Mouse (Mus musculus) heart, embryonic 11.5 days (tissue): ENCODE data around the gene Ints3. TPM values are rescaled to one million over a fixed set of nuclear protein-coding genes. Genes with fewer than 3 reads are reported as not detected.

Experiments
- ATAC-seq: fragments of 200-750 bp; cut with Nextera tagmentation; replicated peaks from 2 replicates; pipeline ENCODE4 v1.8.0; 2017; ENCODE audit warnings: moderate library complexity; ENCODE audit not compliant: insufficient number of reproducible peaks, low FRiP score, low TSS enrichment
- H3K27ac ChIP-seq: fragments of 300-500 bp; sonication (generic); 2 replicates; pipeline ENCODE4 v1.5.1; 2014; ENCODE audit warnings: mild to moderate bottlenecking, low read depth, low read length
- H3K27me3 ChIP-seq: fragments of 300-500 bp; sonication (generic); 2 replicates; pipeline ENCODE4 v1.6.1; 2014; ENCODE audit warnings: mild to moderate bottlenecking, low read length, mixed read lengths; ENCODE audit not compliant: control insufficient read depth, insufficient read depth
- H3K36me3 ChIP-seq: fragments of 300-500 bp; sonication (generic); 2 replicates; pipeline ENCODE4 v1.6.1; 2014; ENCODE audit warnings: mild to moderate bottlenecking, low read length, moderate library complexity, mixed read lengths; ENCODE audit not compliant: control insufficient read depth, insufficient read depth
- H3K4me1 ChIP-seq: fragments of 300-500 bp; sonication (generic); 2 replicates; pipeline ENCODE4 v1.6.1; 2014; ENCODE audit warnings: low read length; ENCODE audit not compliant: control insufficient read depth, insufficient read depth
- H3K4me2 ChIP-seq: fragments of 300-500 bp; sonication (generic); 2 replicates; pipeline ENCODE4 v1.6.1; 2014; ENCODE audit warnings: mild to moderate bottlenecking, moderate library complexity
- H3K4me3 ChIP-seq: fragments of 300-500 bp; sonication (generic); 2 replicates; pipeline ENCODE4 v1.5.1; 2014; ENCODE audit warnings: low read depth, low read length
- H3K9ac ChIP-seq: fragments of 300-500 bp; sonication (generic); 2 replicates; pipeline ENCODE4 v1.6.1; 2014; ENCODE audit warnings: mild to moderate bottlenecking, low read depth, low read length, moderate library complexity
- H3K9me3 ChIP-seq: fragments of 300-500 bp; sonication (generic); replicated peaks from 2 replicates; pipeline ENCODE4 v1.6.1; 2016; ENCODE audit warnings: low read length; ENCODE audit not compliant: control insufficient read depth
- WGBS: fragments of 180-500 bp; shearing (Covaris S2); extraction: QIAGEN DNeasy Blood & Tissue Kit; methylation state at CpG from one replicate; pipeline ENCODE4 v1.1.7; 2014; ENCODE audit not compliant: insufficient replicate concordance; 5-methylcytosine and 5-hydroxymethylcytosine counted together
- polyA plus RNA-seq: library from polyadenylated mRNA; unstranded; fragments of >200 nt; fragmentation: Nextera tagmentation; extraction: Ambion mirVana; gene quantifications from 2 replicates; pipeline ENCODE4 v1.2.1, GENCODE M21; 2014

Ints3 gene
- polyA plus RNA-seq, 1 experiment from 2014 or later, result 26.9 TPM

DNA sequence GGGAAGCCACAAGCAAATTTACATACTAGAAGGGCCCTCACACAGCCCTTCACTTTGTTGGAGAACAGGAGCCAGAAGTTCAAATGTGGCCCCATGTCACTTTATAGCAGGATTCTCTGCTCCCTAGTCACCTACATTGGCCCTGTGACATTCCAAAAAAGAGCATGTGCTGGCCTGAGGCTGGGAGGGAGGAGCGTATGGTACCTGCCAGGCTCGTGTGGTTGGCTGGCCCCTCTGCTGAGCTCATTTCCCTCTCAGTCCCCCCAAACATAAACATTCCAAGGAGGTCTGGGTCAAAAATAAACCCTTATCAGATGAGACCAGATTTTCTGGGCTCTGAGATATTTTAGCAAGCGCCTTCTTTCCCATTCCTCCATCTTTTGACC is 20.4 kb downstream of the Ints3 start:
- H3K36me3 ChIP-seq, result peaks cover 34% of the 10 kb centered on the region
- H3K4me3 ChIP-seq, result no peak overlapping the region
- H3K4me2 ChIP-seq, result no peak overlapping the region
- H3K9me3 ChIP-seq, result no peaks in the 10 kb centered on the region
- no peak overlapping the region for H3K27ac ChIP-seq
- H3K27me3 ChIP-seq, result no peaks in the 10 kb centered on the region
- H3K9ac ChIP-seq, result no peak overlapping the region
- no peak for ATAC-seq
- 46% methylated on average over 3 of the region's 3 CpGs for WGBS
- H3K4me1 ChIP-seq, result no peaks in the 10 kb centered on the region

- no peak overlapping the region for H3K4me3 ChIP-seq
- peaks cover 38% of the 10 kb centered on the region for H3K36me3 ChIP-seq
- ATAC-seq, result no peak
Observed at GRCm38 (mm10) chr3:90412312-90413010, 21.0 kb downstream of the Ints3 start.

GRCm38 (mm10) chr3:90408721-90409120 is 24.7 kb downstream of the Ints3 start:
- Histone ChIP-seq H3K36me3 (peaks cover 58% of the 10 kb centered on the region), H3K4me2 (no peak overlapping the region), H3K4me3 (no peak overlapping the region), H3K9ac (no peak overlapping the region), H3K27me3 (no peaks in the 10 kb centered on the region), H3K27ac (no peak overlapping the region), H3K9me3 (no peaks in the 10 kb centered on the region), H3K4me1 (no peaks in the 10 kb centered on the region)
- no peak for ATAC-seq
- 87% methylated on average over 3 of the region's 3 CpGs for WGBS

More at GRCm38 (mm10) chr3:90412312-90413010, 21.0 kb downstream of the Ints3 start:
- no peaks in the 10 kb centered on the region for H3K27me3 ChIP-seq
- H3K4me2 ChIP-seq, result no peak overlapping the region
- no peaks in the 10 kb centered on the region for H3K4me1 ChIP-seq
- no peak overlapping the region for H3K27ac ChIP-seq
- no peak overlapping the region; the same call in 1 of the 2 replicates for H3K9ac ChIP-seq
- WGBS, result 41% methylated on average over 5 of the region's 5 CpGs
- no peaks in the 10 kb centered on the region for H3K9me3 ChIP-seq

DNA sequence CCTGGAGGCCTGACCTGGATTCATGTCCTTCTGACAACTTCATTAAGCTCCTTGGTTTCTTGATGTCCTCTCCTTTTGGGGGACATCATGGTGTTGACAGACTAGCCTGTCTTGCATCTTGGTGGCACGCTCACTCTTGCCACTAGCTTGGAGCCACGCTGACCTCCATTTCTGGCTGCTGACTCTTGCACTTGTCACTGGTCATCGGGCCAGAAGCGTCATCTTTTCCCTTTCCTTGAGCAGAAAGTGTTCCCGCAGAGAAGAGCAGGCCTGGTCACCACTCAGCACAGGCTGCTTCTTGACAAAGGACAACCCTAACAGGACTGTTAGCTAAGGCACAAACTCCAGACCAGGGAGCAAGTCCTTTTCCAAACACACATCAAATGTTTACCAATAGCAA is 27.0 kb downstream of the Ints3 start:
- Histone ChIP-seq H3K9me3 (no peaks in the 10 kb centered on the region), H3K9ac (no peak overlapping the region), H3K27ac (no peak overlapping the region), H3K4me1 (no peaks in the 10 kb centered on the region), H3K4me3 (no peak overlapping the region), H3K36me3 (peaks cover 70% of the 10 kb centered on the region), H3K27me3 (no peaks in the 10 kb centered on the region), H3K4me2 (no peak overlapping the region)
- no peak for ATAC-seq
- WGBS, result 86% methylated on average over 5 of the region's 5 CpGs

GRCm38 (mm10) chr3:90404609-90405008 is 28.8 kb downstream of the Ints3 start:
- H3K4me2 ChIP-seq, result no peak overlapping the region
- WGBS, result 72% methylated on average over 4 of the region's 4 CpGs
- no peak overlapping the region for H3K27ac ChIP-seq
- H3K4me3 ChIP-seq, result no peak overlapping the region
- ATAC-seq, result no peak
- H3K9me3 ChIP-seq, result no peaks in the 10 kb centered on the region
- H3K9ac ChIP-seq, result no peak overlapping the region
- H3K27me3 ChIP-seq, result no peaks in the 10 kb centered on the region
- peaks cover 71% of the 10 kb centered on the region for H3K36me3 ChIP-seq
- no peaks in the 10 kb centered on the region for H3K4me1 ChIP-seq

DNA sequence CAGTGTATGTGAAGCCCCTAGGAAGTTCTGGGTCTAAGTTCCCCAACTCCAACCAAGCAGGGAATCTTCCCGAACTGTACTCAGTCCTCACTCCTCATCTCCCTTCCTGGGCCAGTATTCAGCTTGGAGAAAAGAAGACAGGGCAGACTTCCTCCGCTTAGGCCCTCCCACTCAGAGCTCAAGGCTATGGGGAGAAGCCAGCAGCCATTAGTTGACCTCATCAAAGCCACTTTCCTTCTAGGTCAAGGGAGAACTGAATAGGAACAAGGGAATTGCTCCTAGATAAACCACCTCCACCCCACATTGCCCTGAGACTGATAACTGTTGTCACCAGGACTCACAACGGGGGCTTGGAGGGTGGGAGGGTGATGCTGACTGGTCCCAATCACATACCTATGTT is 29.3 kb downstream of the Ints3 start:
- H3K9ac ChIP-seq, result no peak overlapping the region
- H3K36me3 ChIP-seq, result peaks cover 72% of the 10 kb centered on the region
- no peaks in the 10 kb centered on the region for H3K4me1 ChIP-seq
- no peak for ATAC-seq
- no peak overlapping the region for H3K4me3 ChIP-seq
- 81% methylated on average over 3 of the region's 3 CpGs for WGBS
- H3K9me3 ChIP-seq, result no peaks in the 10 kb centered on the region
- no peaks in the 10 kb centered on the region for H3K27me3 ChIP-seq
- H3K27ac ChIP-seq, result no peak overlapping the region
- H3K4me2 ChIP-seq, result no peak overlapping the region

- Histone ChIP-seq H3K9ac (no peak overlapping the region), H3K9me3 (no peaks in the 10 kb centered on the region), H3K4me2 (no peak overlapping the region), H3K27ac (no peak overlapping the region), H3K4me1 (no peaks in the 10 kb centered on the region; the same call in 1 of the 2 replicates), H3K27me3 (no peaks in the 10 kb centered on the region), H3K36me3 (peaks cover 65% of the 10 kb centered on the region), H3K4me3 (no peak overlapping the region)
- ATAC-seq, result no peak
- 73% methylated on average over 4 of the region's 4 CpGs for WGBS
Observed at GRCm38 (mm10) chr3:90400993-90401392, 32.4 kb downstream of the Ints3 start.

DNA sequence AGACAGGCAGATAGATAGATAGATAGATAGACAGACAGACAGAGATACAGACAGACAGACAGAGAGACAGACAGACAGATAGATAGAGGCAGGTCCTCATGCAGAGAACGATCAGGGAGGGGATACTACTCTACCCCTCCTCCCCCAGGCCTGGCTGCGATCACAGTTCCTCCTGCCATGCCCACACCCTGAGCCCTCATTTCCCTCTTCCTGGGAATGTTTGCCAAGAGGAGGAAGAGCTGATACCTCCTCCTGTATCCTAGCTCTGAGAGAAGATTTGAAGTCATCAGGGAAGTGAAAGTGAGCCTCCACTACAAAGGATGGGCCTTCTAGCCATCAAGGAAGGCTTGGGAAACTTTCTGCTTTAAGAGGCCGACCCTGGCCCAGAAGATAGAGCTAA is 37.8 kb downstream of the Ints3 start:
- WGBS, result 74% methylated on average over 3 of the region's 3 CpGs
- Histone ChIP-seq H3K4me3 (no peak overlapping the region), H3K4me2 (no peak overlapping the region), H3K27ac (no peak overlapping the region), H3K9me3 (no peaks in the 10 kb centered on the region), H3K9ac (no peak overlapping the region), H3K27me3 (no peaks in the 10 kb centered on the region), H3K4me1 (peaks cover 5% of the 10 kb centered on the region), H3K36me3 (peaks cover 48% of the 10 kb centered on the region)
- no peak for ATAC-seq

GRCm38 (mm10) chr3:90392661-90393060 is 40.8 kb downstream of the Ints3 start:
- H3K27me3 ChIP-seq, result peaks cover 5% of the 10 kb centered on the region; the same call in 1 of the 2 replicates
- no peak overlapping the region for H3K4me2 ChIP-seq
- H3K27ac ChIP-seq, result no peak overlapping the region
- 81% methylated on average over 3 of the region's 3 CpGs for WGBS
- no peaks in the 10 kb centered on the region for H3K9me3 ChIP-seq
- peaks cover 21% of the 10 kb centered on the region for H3K4me1 ChIP-seq
- no peak overlapping the region for H3K4me3 ChIP-seq
- H3K9ac ChIP-seq, result no peak overlapping the region
- no peak for ATAC-seq
- peaks cover 33% of the 10 kb centered on the region for H3K36me3 ChIP-seq
